Mouse (Mus musculus): ENCODE data around the gene Crtac1. TPM values are rescaled to one million over a fixed set of nuclear protein-coding genes. Genes with fewer than 3 reads are reported as not detected.
A peak's percentile ranks its signal among the peaks of the same experiment; 100 is the strongest.

Crtac1 gene
- polyA plus RNA-seq, 1 experiment from 2014 or later, result 39.7 TPM

- H3K4me3 ChIP-seq, result no peak overlapping the region
- whole genome bisulfite sequencing, result 18% methylated on average over 3 of the region's 3 CpGs
- no peak overlapping the region for H3K4me2 ChIP-seq
- H3K4me1 ChIP-seq (replicated peaks), result no peaks in the 10 kb centered on the region
- H3K27me3 ChIP-seq, result no peaks in the 10 kb centered on the region
- no peak overlapping the region for H3K27ac ChIP-seq (replicated peaks)
- no peaks in the 10 kb centered on the region for H3K9me3 ChIP-seq
- H3K9ac ChIP-seq, result no peak overlapping the region
- ATAC-seq (ENCODE audit: low FRiP score, low read depth), result no peak
- no peaks in the 10 kb centered on the region for H3K36me3 ChIP-seq
Measured at GRCm38 (mm10) chr19:42443887-42444409, 12.4 kb upstream of the Crtac1 start.

- Histone ChIP-seq H3K27ac (replicated peaks) (no peak overlapping the region), H3K36me3 (no peaks in the 10 kb centered on the region), H3K27me3 (no peaks in the 10 kb centered on the region), H3K4me1 (replicated peaks) (no peaks in the 10 kb centered on the region), H3K9ac (no peak overlapping the region), H3K4me3 (no peak overlapping the region), H3K9me3 (no peaks in the 10 kb centered on the region), H3K4me2 (no peak overlapping the region)
- WGBS, result 81% methylated on average over 4 of the region's 4 CpGs
- ATAC-seq (ENCODE audit: low FRiP score, low read depth), result no peak
Measured at GRCm38 (mm10) chr19:42443266-42443665, 11.7 kb upstream of the Crtac1 start.

GRCm38 (mm10) chr19:42442246-42443197, 10.9 kb upstream of the Crtac1 start:
- Histone ChIP-seq H3K4me3 (no peak overlapping the region), H3K4me1 (replicated peaks) (no peaks in the 10 kb centered on the region), H3K36me3 (no peaks in the 10 kb centered on the region), H3K9ac (no peak overlapping the region), H3K9me3 (no peaks in the 10 kb centered on the region), H3K27ac (replicated peaks) (no peak overlapping the region), H3K27me3 (no peaks in the 10 kb centered on the region), H3K4me2 (no peak overlapping the region)
- 55% methylated on average over 8 of the region's 8 CpGs for WGBS
- no peak for ATAC-seq (ENCODE audit: low FRiP score, low read depth)

GRCm38 (mm10) chr19:42440089-42440488, 8.5 kb upstream of the Crtac1 start:
- H3K27me3 ChIP-seq, result peaks cover 2% of the 10 kb centered on the region; the same call in 1 of the 2 replicates
- no peak overlapping the region for H3K27ac ChIP-seq (replicated peaks)
- no peak for ATAC-seq (ENCODE audit: low FRiP score, low read depth)
- no peaks in the 10 kb centered on the region for H3K9me3 ChIP-seq
- no peak overlapping the region for H3K4me2 ChIP-seq
- no peaks in the 10 kb centered on the region for H3K36me3 ChIP-seq
- 28% methylated on average over 3 of the region's 3 CpGs for WGBS
- H3K4me1 ChIP-seq (replicated peaks), result 0 out of 2 replicates have a peak, but pooled peaks cover 4% of the 10 kb centered on the region
- H3K4me3 ChIP-seq, result no peak overlapping the region
- no peak overlapping the region for H3K9ac ChIP-seq

- Histone ChIP-seq H3K9me3 (no peaks in the 10 kb centered on the region), H3K9ac (no peak overlapping the region), H3K4me3 (no peak overlapping the region), H3K36me3 (no peaks in the 10 kb centered on the region), H3K4me2 (no peak overlapping the region), H3K27ac (replicated peaks) (no peak overlapping the region), H3K27me3 (peaks cover 5% of the 10 kb centered on the region), H3K4me1 (replicated peaks) (0 out of 2 replicates have a peak, but pooled peaks cover 4% of the 10 kb centered on the region)
- 77% methylated on average over 9 of the region's 9 CpGs for WGBS
- ATAC-seq (ENCODE audit: low FRiP score, low read depth), result no peak
Measured at GRCm38 (mm10) chr19:42439353-42439752, 7.8 kb upstream of the Crtac1 start.

- ATAC-seq (ENCODE audit: low FRiP score, low read depth), result no peak
- 47% methylated on average over 4 of the region's 4 CpGs for WGBS
Measured at GRCm38 (mm10) chr19:42435621-42436020, 4.0 kb upstream of the Crtac1 start.

GRCm38 (mm10) chr19:42432761-42433160, 1.2 kb upstream of the Crtac1 start:
- no peaks in the 10 kb centered on the region for H3K36me3 ChIP-seq
- no peaks in the 10 kb centered on the region for H3K9me3 ChIP-seq
- H3K4me2 ChIP-seq, result peak overlapping the region; percentile 78
- peaks cover 10% of the 10 kb centered on the region for H3K27me3 ChIP-seq
- peak overlapping the region; percentile 52 for H3K4me3 ChIP-seq
- H3K27ac ChIP-seq (replicated peaks), result peak overlapping the region; percentile 83; the same call in 1 of the 2 replicates
- H3K9ac ChIP-seq, result peak overlapping the region; percentile 65
- WGBS, result 51% methylated on average over 8 of the region's 8 CpGs
- no peak for ATAC-seq (ENCODE audit: low FRiP score, low read depth)
- peaks cover 26% of the 10 kb centered on the region for H3K4me1 ChIP-seq (replicated peaks)

More at GRCm38 (mm10) chr19:42435621-42436020, 4.0 kb upstream of the Crtac1 start:
- Histone ChIP-seq H3K4me2 (no peak overlapping the region), H3K4me1 (replicated peaks) (peaks cover 23% of the 10 kb centered on the region), H3K36me3 (no peaks in the 10 kb centered on the region), H3K9me3 (no peaks in the 10 kb centered on the region), H3K4me3 (no peak overlapping the region), H3K9ac (no peak overlapping the region), H3K27me3 (peaks cover 5% of the 10 kb centered on the region), H3K27ac (replicated peaks) (no peak overlapping the region)

GRCm38 (mm10) chr19:42432191-42432590, 608 bp upstream of the Crtac1 start:
- under 1% methylated on average over 40 of the region's 44 CpGs for WGBS
- peak overlapping the region; percentile 52 for H3K4me3 ChIP-seq

GRCm38 (mm10) chr19:42430981-42431380, 602 bp downstream of the Crtac1 start:
- Histone ChIP-seq H3K27ac (replicated peaks) (peak overlapping the region; percentile 83), H3K36me3 (no peaks in the 10 kb centered on the region), H3K4me2 (peak overlapping the region; percentile 78), H3K9me3 (no peaks in the 10 kb centered on the region), H3K4me1 (replicated peaks) (peaks cover 26% of the 10 kb centered on the region), H3K9ac (peak overlapping the region; percentile 65), H3K4me3 (peak overlapping the region; percentile 52), H3K27me3 (peaks cover 7% of the 10 kb centered on the region)
- WGBS, result 1% methylated on average over 19 of the region's 19 CpGs
- peak; percentile 10; the same call in 1 of the 2 replicates for ATAC-seq (ENCODE audit: low FRiP score, low read depth)

More at GRCm38 (mm10) chr19:42432191-42432590, 608 bp upstream of the Crtac1 start:
- H3K27ac ChIP-seq (replicated peaks), result peak overlapping the region; percentile 83
- H3K9ac ChIP-seq, result peak overlapping the region; percentile 65
- no peaks in the 10 kb centered on the region for H3K36me3 ChIP-seq
- H3K4me1 ChIP-seq (replicated peaks), result peaks cover 26% of the 10 kb centered on the region
- H3K4me2 ChIP-seq, result peak overlapping the region; percentile 78
- H3K27me3 ChIP-seq, result peaks cover 8% of the 10 kb centered on the region
- H3K9me3 ChIP-seq, result no peaks in the 10 kb centered on the region
- ATAC-seq (ENCODE audit: low FRiP score, low read depth), result peak; percentile 65

GRCm38 (mm10) chr19:42429410-42429809, 2.2 kb downstream of the Crtac1 start:
- H3K4me2 ChIP-seq, result peak overlapping the region; percentile 78
- H3K36me3 ChIP-seq, result no peaks in the 10 kb centered on the region
- H3K4me3 ChIP-seq, result no peak overlapping the region
- peaks cover 26% of the 10 kb centered on the region for H3K4me1 ChIP-seq (replicated peaks)
- H3K27ac ChIP-seq (replicated peaks), result no peak overlapping the region
- H3K9me3 ChIP-seq, result no peaks in the 10 kb centered on the region
- peaks cover 5% of the 10 kb centered on the region; the same call in 1 of the 2 replicates for H3K27me3 ChIP-seq
- H3K9ac ChIP-seq, result no peak overlapping the region
- no peak for ATAC-seq (ENCODE audit: low FRiP score, low read depth)
- 13% methylated on average over 3 of the region's 3 CpGs for WGBS

GRCm38 (mm10) chr19:42425208-42425607, 6.4 kb downstream of the Crtac1 start:
- Histone ChIP-seq H3K9me3 (no peaks in the 10 kb centered on the region), H3K4me1 (replicated peaks) (peaks cover 9% of the 10 kb centered on the region), H3K36me3 (no peaks in the 10 kb centered on the region), H3K4me3 (no peak overlapping the region), H3K27me3 (peaks cover 3% of the 10 kb centered on the region; the same call in 1 of the 2 replicates), H3K4me2 (no peak overlapping the region), H3K27ac (replicated peaks) (no peak overlapping the region), H3K9ac (no peak overlapping the region)
- 30% methylated on average over 3 of the region's 3 CpGs for WGBS
- ATAC-seq (ENCODE audit: low FRiP score, low read depth), result no peak

- H3K9ac ChIP-seq, result no peak overlapping the region
- H3K27ac ChIP-seq (replicated peaks), result no peak overlapping the region
- peaks cover under 1% of the 10 kb centered on the region; the same call in 1 of the 2 replicates for H3K4me1 ChIP-seq (replicated peaks)
- no peak overlapping the region for H3K4me2 ChIP-seq
- H3K4me3 ChIP-seq, result no peak overlapping the region
- no peaks in the 10 kb centered on the region for H3K36me3 ChIP-seq
- no peak for ATAC-seq (ENCODE audit: low FRiP score, low read depth)
- no peaks in the 10 kb centered on the region for H3K9me3 ChIP-seq
- H3K27me3 ChIP-seq, result no peaks in the 10 kb centered on the region
- 68% methylated on average over 8 of the region's 8 CpGs for WGBS
Measured at GRCm38 (mm10) chr19:42415042-42415441, 16.5 kb downstream of the Crtac1 start.

Measured in hindbrain, embryonic 15.5 days (tissue).